Comparison of ENCODE assay signal across 8 mouse cellular contexts in the genomic region with DNA sequence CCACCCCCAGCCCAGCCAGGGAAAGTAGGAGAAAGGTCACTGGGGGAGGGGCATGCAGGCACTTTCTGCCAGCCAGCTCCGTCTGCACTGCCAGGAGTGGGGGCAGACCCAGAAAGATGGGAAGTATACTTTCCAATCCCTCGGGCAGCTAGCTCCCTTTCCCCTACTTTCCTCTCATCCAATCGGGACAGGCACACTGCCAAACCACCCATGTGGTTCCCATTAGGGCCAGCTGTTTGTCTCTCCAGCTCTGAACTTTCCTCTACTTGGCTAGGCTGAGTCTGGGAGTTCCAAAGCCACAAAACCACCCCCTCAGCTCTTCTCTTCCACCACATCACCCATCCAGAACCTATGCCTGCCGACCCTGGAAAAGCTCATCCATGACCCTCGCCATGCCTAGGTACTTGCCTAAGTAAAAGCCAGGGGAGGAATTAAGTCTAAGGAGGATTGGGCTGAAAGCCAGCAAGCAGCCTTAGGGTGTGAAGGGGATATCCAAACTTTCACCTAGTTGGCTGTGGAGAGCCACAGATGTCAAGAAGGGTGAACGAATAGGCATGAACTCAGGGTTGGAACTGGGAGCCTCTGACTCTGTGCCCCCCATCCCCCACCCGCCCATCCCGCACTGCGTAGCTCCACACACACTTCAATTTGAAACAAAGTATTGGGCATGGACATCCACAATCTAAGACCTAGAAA. TPM values are rescaled to one million over a fixed set of nuclear protein-coding genes. Genes with fewer than 3 reads are reported as not detected.
DNase-seq lines count a peak whose midpoint lies in the region; ATAC-seq and TF ChIP-seq lines count a peak whose summit lies in the region.

No protein-coding gene starts in this region.

- peaks cover 19% of the 10 kb centered on the region for H3K36me3 ChIP-seq in hindbrain, embryonic 10.5 days
- peaks cover 34% of the 10 kb centered on the region for H3K36me3 ChIP-seq in liver, postnatal 0 days (replicated peaks; ENCODE audit: insufficient read depth, low read length)

- WGBS in hindbrain, embryonic 10.5 days, result 64% methylated on average over 9 of the region's 9 CpGs
- 46% methylated on average over 9 of the region's 9 CpGs for WGBS in liver, postnatal 0 days (ENCODE audit: insufficient replicate concordance)

- H3K4me3 ChIP-seq in hindbrain, embryonic 10.5 days, result peak overlapping the region; percentile 66
- H3K4me3 ChIP-seq in liver, postnatal 0 days (ENCODE audit: low read depth, low read length), result peak overlapping the region; percentile 65

- peak overlapping the region; percentile 77 for H3K9ac ChIP-seq in liver, postnatal 0 days (replicated peaks)

- peak; percentile 96 for DNase-seq in Muller cell, postnatal 12 days (ENCODE audit: inconsistent ontology term)
- peak; percentile 55 for DNase-seq in cerebellum, adult 9-11 months
- DNase-seq in frontal cortex, adult 2 months (ENCODE audit: extremely low spot score in 1 of 2, low spot score in 1 of 2), result peak; percentile 81 to 87
- peak; percentile 80 for DNase-seq in hindbrain, embryonic 10.5 days (ENCODE audit: low spot score)
- DNase-seq in layer of hippocampus, adult 8-10 months (ENCODE audit: low spot score in 2 of 2), result peak; percentile 89 to 91
- DNase-seq in liver, postnatal 0 days, result peak; percentile 82
- DNase-seq in right cerebral cortex, adult 18-20 months, result peak; percentile 85

- TF ChIP-seq EP300 in liver, postnatal 0 days (IDR thresholded peaks at IDR 0.05; ENCODE audit: low read depth), result peak; percentile 82

- ATAC-seq in liver, postnatal 0 days, result peak; percentile 75
- ATAC-seq in granulocyte monocyte progenitor cell, adult 5-6 weeks (replicated peaks; ENCODE audit: poor library complexity, severe bottlenecking), result no peak

- peaks cover 38% of the 10 kb centered on the region for H3K4me1 ChIP-seq in hindbrain, embryonic 10.5 days (replicated peaks)
- peaks cover 58% of the 10 kb centered on the region for H3K4me1 ChIP-seq in liver, postnatal 0 days (ENCODE audit: insufficient read depth)

- peak overlapping the region; percentile 91 for H3K4me2 ChIP-seq in liver, postnatal 0 days (ENCODE audit: low read depth, low read length)

- no peaks in the 10 kb centered on the region for H3K9me3 ChIP-seq in hindbrain, embryonic 10.5 days
- H3K9me3 ChIP-seq in liver, postnatal 0 days (ENCODE audit: low read length), result no peaks in the 10 kb centered on the region

- peak overlapping the region; percentile 89 for H3K27ac ChIP-seq in hindbrain, embryonic 10.5 days
- peak overlapping the region; percentile 96 for H3K27ac ChIP-seq in liver, postnatal 0 days (ENCODE audit: low read depth)

- H3K27me3 ChIP-seq in hindbrain, embryonic 10.5 days (ENCODE audit: insufficient read depth, poor library complexity, severe bottlenecking), result peaks cover 20% of the 10 kb centered on the region; the same call in 1 of the 2 replicates
- H3K27me3 ChIP-seq in liver, postnatal 0 days (ENCODE audit: insufficient read depth, low read length), result no peaks in the 10 kb centered on the region

- no peak for TF ChIP-seq CTCF in liver, postnatal 0 days (IDR thresholded peaks at IDR 0.05; ENCODE audit: low read depth)

RNA-seq across cellular contexts. Expression of a gene that starts 2.2 kb away (rescaled TPM):
- 4.2 and 4.4 TPM in 2 replicates for polyA plus RNA-seq in frontal cortex, adult 2 months (2012; rRNA removed)
- 23.4 and 25.9 TPM in 2 replicates for polyA plus RNA-seq in hindbrain, embryonic 10.5 days (2016; fragmentation: Nextera tagmentation; extraction: Ambion mirVana)
- total RNA-seq in layer of hippocampus, adult 8-10 months (2022), result 1 to 10 TPM; 1.7 to 3.0 (median 2.2) TPM
- 64.4 and 93.5 TPM in 2 replicates for polyA plus RNA-seq in liver, postnatal 0 days (2015; fragmentation: Nextera tagmentation; extraction: Ambion mirVana)
- total RNA-seq in granulocyte monocyte progenitor cell, adult 5-6 weeks (2014; fragmentation: Nextera tagmentation), result 13.2 and 22.6 TPM in 2 replicates
- total RNA-seq in granulocyte monocyte progenitor cell, adult 5-6 weeks (2017), result 10.3 and 11.1 TPM in 2 replicates

RNA-seq across cellular contexts. Expression of a gene that starts 19.1 kb away (rescaled TPM):
- polyA plus RNA-seq in frontal cortex, adult 2 months (2012; rRNA removed), result 461 and 466 TPM in 2 replicates
- polyA plus RNA-seq in hindbrain, embryonic 10.5 days (2016; fragmentation: Nextera tagmentation; extraction: Ambion mirVana), result 367 and 495 TPM in 2 replicates
- 100 to 1,000 TPM; 272 to 320 (median 292) TPM for total RNA-seq in layer of hippocampus, adult 8-10 months (2022)
- polyA plus RNA-seq in liver, postnatal 0 days (2015; fragmentation: Nextera tagmentation; extraction: Ambion mirVana), result 80.4 and 88.9 TPM in 2 replicates
- total RNA-seq in granulocyte monocyte progenitor cell, adult 5-6 weeks (2014; fragmentation: Nextera tagmentation), result 66.7 and 83.4 TPM in 2 replicates
- 37.9 and 46.4 TPM in 2 replicates for total RNA-seq in granulocyte monocyte progenitor cell, adult 5-6 weeks (2017)

RNA-seq across cellular contexts. Expression of a gene that starts 30.9 kb away (rescaled TPM):
- 171 and 180 TPM in 2 replicates for polyA plus RNA-seq in frontal cortex, adult 2 months (2012; rRNA removed)
- 26.2 and 28.5 TPM in 2 replicates for polyA plus RNA-seq in hindbrain, embryonic 10.5 days (2016; fragmentation: Nextera tagmentation; extraction: Ambion mirVana)
- total RNA-seq in layer of hippocampus, adult 8-10 months (2022), result 10 to 100 TPM; 26.9 to 41.2 (median 31.4) TPM
- polyA plus RNA-seq in liver, postnatal 0 days (2015; fragmentation: Nextera tagmentation; extraction: Ambion mirVana), result 9.4 and 10.6 TPM in 2 replicates
- 17.5 and 21.0 TPM in 2 replicates for total RNA-seq in granulocyte monocyte progenitor cell, adult 5-6 weeks (2014; fragmentation: Nextera tagmentation)
- total RNA-seq in granulocyte monocyte progenitor cell, adult 5-6 weeks (2017), result 5.3 and 5.5 TPM in 2 replicates

RNA-seq across cellular contexts. Expression of a gene that starts 44.9 kb away (rescaled TPM):
- 683 and 811 TPM in 2 replicates for polyA plus RNA-seq in frontal cortex, adult 2 months (2012; rRNA removed)
- 712 and 835 TPM in 2 replicates for polyA plus RNA-seq in hindbrain, embryonic 10.5 days (2016; fragmentation: Nextera tagmentation; extraction: Ambion mirVana)
- 100 to 1,000 TPM; 686 to 890 (median 782) TPM for total RNA-seq in layer of hippocampus, adult 8-10 months (2022)
- 699 and 710 TPM in 2 replicates for polyA plus RNA-seq in liver, postnatal 0 days (2015; fragmentation: Nextera tagmentation; extraction: Ambion mirVana)
- 3,502 and 3,517 TPM in 2 replicates for total RNA-seq in granulocyte monocyte progenitor cell, adult 5-6 weeks (2014; fragmentation: Nextera tagmentation)
- 2,416 and 2,576 TPM in 2 replicates for total RNA-seq in granulocyte monocyte progenitor cell, adult 5-6 weeks (2017)

RNA-seq across cellular contexts. Expression of a gene that starts 45.0 kb away (rescaled TPM):
- polyA plus RNA-seq in frontal cortex, adult 2 months (2012; rRNA removed), result 316 and 318 TPM in 2 replicates
- 517 and 544 TPM in 2 replicates for polyA plus RNA-seq in hindbrain, embryonic 10.5 days (2016; fragmentation: Nextera tagmentation; extraction: Ambion mirVana)
- 100 to 1,000 TPM; 196 to 215 (median 203) TPM for total RNA-seq in layer of hippocampus, adult 8-10 months (2022)
- polyA plus RNA-seq in liver, postnatal 0 days (2015; fragmentation: Nextera tagmentation; extraction: Ambion mirVana), result 379 and 389 TPM in 2 replicates
- total RNA-seq in granulocyte monocyte progenitor cell, adult 5-6 weeks (2014; fragmentation: Nextera tagmentation), result 282 and 300 TPM in 2 replicates
- total RNA-seq in granulocyte monocyte progenitor cell, adult 5-6 weeks (2017), result 133 and 200 TPM in 2 replicates
